Mouse (Mus musculus) embryo, embryonic 10 days (tissue): Measurements from ENCODE around the gene Prkce.

ENCODE experiments used
- DNase-seq: peaks from one replicate; pipeline ENCODE4 v3.0.0-alpha.2; 2015; ENCODE audit warnings: low spot score

Prkce gene

DNA sequence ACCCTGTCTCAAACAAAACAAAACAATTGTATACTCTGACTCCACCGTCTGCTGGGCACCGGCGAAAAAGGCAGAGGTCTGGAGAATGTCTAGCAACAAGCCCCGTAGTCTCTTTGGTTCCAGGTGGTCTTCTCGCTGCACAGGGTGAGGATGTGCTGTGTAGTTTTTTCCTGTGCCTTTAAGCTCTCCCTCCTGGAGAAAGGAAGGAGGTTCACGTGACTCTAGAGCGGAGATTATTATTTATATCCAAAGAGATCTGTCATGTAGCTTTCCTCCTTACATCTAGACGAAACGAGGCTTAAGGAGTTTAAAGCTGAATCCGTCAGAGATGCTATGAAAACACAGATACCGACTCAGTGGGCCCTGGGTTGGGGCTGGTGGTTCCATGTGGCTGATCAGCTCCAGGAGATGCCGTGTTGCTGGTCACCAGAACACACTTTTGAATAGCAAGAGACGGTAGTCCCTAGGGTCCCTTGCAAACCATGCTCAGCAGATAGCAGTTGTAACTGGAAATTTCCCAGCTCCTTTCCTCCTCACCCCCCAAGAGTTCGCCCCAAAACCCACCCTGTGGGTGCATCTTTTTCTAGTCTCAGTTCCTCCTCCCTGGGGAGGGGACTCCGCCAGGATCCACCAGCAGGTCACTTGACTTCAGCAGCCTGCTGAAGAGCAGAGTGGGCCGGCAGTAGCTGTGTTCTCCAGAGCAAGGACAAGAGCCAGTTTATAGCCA lies 196.9 kb downstream of the Prkce start:
- DNase-seq: no peak

DNA sequence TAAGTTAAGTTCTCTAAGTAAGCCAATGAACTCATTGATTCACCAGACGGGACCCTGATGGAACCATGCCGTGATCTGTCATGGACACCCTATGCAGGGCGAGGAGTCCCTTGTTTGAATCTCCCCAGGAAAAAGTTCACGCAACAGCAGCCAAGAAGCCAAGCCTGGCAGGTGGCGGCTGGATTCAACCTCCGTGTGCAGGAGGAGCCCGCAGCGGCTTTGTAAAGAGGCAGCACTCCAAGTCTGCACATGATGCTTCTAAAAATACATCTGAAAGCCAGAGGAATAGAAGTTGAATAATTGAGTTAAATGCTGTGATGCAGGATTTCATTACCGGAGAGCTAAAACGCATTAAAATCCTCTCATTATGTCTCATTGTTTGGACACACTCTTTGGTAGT lies 199.3 kb downstream of the Prkce start:
- no peak for DNase-seq

DNA sequence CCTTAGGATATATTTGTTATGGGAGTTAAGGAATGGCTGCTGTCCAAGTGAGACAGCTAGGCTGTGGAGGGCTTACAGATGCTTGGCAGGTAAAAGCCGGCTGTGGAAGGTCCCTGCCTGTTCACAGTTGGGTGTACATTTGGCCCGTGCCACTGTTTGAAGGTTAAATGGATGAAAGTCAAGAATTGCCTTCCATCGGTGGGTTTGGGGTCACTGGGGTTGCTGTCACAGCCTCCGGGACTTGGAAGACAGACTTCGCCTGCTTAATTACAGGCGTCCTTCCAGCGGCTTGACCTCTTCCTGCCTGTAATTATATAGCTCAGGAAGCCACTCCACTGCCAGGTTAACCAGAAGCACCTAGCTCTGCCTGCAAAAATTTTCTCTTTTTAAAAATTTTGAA lies 200.1 kb downstream of the Prkce start:
- peak; percentile 57 for DNase-seq

DNA sequence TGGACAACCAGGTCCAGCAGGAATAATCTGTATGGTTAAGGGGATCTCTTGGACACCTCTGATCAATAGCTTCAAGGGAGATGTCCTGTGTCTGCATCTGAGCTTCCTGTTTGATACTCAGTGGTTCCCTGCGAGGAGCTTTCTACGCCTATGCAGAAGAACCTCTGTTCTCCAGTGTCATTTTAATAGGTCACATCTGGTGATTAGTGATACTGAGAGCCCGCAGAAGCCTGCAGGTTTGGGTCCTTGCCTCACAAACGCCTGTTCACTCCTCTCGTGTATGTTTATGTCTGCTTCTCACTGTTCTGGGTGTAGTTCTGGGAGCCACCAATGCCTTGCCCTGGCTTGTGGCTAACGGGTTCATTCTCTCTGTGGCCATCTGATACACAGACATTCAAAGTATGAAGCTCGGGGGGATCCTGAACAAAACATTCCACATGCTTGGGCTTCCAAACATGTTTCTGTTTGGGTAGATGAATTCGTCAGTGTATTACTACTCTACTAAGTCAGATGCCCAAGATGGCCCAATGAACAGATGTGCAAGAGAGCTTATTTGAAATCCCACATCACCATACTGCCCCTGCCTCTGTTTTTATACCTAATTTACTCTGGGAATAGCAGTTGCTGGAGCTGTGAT lies 202.6 kb downstream of the Prkce start:
- DNase-seq: no peak

DNA sequence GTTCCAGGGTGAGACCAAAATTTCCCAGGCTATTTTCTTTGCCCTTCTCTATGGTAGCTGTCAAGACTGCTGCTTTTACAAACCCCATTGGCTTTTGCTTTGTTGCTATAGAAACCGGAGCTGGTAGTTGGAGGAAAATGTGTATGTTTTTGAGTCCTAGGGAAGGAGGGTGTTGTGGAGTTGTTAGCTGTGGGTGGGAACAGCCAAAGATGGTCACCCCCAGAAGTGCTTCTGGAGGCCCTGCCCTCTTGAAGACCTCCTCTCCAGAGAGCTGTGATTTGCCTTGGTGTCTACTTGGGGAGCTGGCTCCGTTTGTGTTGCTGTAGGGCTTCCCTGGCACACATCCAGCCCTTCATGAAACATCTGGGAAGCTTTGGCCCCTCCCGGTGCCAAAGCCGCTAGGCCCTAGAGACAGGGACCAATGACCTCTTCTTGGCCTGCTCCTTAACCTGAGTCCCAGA lies 203.5 kb downstream of the Prkce start:
- DNase-seq: no peak

DNA sequence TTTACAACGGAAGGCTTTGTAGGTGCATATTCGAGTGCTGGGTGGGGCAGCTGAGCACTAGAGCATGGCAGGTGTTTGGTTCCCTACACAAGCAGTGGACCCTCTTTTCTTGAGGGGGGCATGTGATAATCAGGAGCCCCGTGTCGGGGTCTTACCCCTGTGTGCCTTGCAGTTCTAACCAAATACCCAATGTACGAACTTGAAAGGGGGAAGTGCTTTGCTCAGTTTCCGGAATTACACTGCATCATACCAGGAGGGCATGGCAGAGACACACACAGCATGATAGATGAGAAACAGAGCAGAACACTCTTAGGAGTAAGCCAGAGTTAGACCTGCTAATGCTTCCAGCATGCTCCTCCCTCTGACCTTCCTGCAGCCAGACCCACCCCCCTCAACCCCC lies 208.8 kb downstream of the Prkce start:
- DNase-seq: no peak

DNA sequence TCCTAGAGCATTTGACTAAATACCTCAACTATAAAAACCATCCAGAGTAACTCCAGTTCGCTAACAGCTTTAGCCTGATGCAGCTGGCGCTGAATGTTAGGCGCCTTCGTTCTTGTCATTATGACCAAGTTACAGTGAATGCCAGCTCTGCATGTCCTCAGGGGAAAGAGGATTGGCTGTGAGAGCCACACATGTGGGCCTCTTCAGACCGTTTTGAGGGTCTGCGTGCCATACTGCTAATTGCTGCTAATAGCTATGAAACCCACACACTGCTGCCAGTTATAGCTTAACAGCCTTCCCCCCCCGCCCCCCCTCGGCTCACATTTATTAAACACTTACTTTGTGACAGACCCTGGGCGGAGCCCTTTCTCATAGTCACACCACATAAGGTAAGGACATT lies 210.3 kb downstream of the Prkce start:
- no peak for DNase-seq

DNA sequence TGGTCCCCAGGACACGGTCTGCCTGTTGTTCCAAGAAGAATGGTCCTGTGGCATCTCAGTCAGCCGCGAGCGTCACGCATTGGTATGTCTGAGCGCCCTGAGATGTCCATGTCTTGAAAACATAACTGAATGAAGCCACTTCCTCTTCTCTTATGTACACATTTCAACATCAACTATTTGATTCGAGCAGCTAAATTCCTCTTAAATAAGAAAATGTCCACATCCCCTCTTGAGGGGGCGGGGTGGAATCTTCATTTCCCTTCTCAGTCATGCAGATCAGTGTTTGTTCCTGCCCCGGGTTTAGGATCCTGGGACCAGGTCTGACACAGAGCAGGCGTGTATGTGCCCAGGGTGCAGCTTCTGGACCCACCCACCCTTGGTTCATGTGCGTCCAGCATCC lies 211.0 kb downstream of the Prkce start:
- no peak for DNase-seq

DNA sequence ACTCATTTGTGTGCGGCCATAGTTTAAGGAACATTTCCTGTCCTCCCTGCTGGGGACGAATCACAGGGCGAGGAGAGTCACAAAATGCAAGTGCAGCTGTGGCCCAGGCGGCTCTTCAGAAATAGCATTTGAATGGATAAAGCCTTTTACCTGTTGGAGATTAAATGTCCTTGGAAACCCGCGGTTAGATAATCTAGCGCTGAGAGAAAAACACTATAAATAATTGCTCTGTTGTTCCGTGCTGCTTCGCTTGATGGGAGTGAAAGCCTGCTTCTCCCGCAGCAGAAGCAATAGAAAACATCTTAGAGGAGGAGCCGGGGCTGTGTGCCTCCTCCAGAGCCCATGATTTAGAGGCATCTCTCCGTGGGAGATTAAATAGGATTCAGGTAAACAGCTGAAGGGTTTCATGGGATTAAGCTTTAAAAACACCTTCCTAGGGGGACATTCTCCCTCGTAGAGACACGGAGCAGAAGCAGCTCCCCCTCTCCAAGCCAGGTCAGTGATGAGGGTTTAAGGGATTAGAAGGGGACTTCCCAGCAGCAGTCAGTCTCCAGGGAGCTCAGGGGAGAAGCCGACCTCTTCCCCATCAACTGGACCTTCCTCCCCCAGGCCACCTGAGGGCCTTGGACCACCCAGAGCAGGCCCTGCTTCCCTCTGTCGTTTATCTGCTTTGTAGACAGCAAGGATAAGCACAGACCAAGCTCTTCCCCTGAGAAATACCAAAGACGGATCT lies 212.0 kb downstream of the Prkce start:
- DNase-seq: no peak

DNA sequence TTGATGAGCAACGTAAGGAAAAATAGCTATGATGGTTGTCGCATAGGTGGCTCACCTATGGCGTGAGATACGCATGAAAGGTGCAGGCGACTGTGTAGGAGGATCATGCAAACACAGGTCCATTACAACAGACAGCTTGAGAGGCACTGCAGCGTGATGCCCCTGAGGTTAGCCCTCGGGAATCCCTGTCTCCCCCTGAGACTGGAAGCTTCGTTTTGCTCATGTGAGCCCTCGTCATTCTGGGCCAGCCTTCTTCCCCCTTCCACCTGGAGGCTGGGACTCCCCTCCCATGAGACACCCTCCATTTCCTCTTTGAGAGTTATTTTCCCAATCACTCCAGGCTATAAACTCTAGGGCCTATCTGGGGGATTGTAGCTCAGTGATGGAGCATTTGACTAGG lies 213.9 kb downstream of the Prkce start:
- DNase-seq: no peak

DNA sequence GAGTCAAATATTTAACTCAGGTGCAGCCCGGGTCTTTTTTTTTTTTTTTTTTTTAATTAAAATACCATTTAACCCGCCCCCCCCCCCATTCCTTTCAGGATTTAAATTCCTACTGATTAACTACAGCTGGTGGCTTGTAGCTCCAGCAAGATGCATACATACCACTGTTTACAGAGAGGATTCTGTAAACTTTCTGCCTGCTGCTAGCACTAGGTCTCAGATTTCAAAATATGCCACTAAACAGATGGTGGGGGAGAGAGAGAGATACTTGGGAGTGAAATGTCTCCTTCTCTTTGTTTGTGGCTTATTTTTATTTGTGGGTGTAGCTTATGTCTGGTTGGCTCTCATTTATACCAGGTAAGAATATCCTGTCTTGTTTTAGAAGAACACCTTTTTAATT lies 215.3 kb downstream of the Prkce start:
- no peak for DNase-seq

DNA sequence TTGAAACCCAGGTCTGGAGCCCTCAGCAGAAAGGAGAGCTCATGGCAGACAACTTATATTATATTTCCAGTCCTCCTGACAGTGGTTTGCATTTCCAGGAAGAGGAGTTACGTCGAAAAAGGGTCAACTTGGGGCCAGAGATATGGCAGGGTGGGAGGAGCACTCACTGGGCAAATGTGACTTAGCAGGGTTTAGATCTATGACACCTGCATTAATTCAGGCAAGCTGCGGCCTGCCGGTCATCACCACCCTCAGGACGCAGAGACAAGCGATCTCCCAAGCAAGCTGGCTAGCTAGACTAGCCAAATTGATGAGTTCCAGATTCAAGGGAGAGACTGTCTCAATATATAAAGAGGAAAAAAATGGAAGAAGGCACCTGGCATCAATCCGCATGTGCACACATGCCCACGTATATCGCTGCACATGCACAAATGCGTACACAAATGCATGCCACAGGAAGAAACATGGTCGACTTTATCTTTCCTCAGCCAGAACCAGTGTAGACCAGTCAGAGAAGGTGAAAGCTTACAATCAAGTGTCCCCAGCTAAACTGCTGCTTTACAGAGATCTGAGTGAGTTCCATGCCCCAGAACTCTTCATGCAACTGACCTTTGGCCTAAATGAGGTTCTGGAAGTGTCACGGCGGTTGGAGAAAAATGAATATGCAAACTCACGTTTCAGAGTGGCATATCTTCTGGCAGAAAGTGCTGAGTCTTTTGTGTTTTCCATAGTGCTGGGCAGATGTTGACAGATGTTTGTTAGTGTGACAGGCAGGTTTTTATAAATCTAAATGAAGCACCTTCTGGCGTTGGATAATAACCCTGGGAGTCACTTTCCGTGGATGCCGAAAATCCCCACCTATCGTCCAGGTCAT lies 216.4 kb downstream of the Prkce start:
- DNase-seq: no peak

DNA sequence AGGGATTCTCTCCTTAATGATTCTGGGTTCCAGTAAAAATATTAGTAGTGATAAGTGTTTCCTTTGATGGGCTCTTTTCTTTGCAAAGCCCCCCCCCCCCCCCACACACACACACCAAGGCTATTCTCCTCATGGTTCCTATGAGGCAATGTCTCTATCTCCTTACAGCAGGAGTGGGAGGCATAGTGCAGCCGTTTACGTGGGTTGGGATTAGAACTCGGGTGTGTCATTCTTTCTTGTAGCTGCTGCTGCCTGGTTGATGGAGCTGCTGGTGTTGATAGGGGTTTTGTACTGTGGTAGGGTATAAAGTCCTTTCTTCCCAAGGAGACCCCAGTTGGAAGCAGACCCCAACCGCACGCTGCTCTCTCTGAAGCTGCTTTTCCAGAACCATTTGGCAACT lies 224.9 kb downstream of the Prkce start:
- DNase-seq: no peak

DNA sequence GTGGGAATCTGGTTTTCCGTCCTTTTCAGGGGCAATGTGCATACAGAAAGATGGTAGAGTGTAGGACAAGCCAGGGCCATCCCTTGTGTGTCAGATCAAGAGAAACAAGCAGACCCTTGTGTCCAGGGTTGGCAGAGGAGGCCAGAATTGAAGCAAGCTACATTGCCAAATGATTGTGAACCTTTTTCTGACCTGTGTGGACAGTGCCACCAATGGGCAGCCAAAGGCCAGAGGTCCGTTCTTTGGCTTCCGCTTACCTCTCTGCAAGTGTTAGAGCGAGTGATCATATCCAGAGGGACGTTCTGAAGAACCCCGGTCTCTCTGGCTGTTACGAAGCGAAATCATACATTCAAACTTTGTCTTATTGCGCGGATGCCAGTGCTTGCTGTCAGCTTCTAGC lies 225.6 kb downstream of the Prkce start:
- no peak for DNase-seq

DNA sequence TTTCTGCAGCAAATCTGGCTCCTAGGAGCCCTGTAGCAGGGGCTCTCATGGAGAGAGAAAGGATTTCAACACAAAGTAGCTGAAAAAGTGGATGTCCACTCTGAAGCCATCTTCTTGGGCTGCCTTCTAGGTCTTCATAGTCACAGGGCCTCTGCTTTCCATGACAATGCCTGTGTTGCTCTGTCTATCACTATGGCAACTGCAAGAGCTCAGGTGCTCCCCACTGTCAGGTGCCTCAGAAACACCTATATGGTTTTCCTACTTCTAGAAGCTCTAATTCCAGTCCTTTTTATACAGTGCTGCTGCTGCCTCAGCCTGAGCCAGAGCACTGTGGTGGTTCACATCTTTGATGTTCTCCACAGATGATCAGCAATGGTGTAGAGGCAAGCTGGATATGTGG lies 229.5 kb downstream of the Prkce start:
- no peak for DNase-seq

DNA sequence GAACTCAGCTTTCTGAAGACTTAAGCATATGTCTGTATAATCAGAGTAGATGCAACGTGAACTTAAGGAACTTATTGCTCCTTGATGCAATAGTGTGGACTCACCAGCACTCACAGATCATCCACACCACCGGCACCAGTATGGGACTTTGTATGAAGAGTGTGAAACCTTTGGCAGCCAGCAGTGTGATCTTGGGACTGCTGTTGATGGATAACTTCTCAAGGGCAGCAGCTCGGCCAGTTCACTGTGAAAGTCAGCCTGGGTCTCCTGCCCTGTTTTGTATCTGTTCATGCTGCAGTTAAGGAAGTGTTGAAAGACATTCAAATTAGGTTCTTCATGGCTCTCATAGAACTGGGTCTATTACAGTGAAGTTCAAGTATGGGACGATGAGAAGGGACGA lies 230.1 kb downstream of the Prkce start:
- no peak for DNase-seq

DNA sequence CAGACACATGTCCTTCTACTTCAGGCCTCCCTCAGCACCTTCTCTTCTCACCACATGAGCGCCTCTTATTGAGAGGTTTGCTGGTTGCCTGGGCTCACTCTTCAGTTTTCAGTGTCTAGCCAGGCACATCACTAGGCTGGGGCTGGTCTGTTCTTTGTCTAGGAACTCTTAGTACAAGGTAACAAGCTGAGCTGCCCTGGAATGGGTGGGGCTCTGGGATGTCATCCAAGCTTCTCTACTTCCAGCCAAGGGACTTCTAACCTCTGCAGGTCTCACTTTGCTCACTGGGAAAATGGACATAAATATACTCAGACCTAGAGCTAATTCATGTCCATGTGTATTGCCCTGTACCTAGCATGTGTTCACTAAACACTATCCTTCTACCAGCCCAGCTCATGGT lies 230.6 kb downstream of the Prkce start:
- no peak for DNase-seq

DNA sequence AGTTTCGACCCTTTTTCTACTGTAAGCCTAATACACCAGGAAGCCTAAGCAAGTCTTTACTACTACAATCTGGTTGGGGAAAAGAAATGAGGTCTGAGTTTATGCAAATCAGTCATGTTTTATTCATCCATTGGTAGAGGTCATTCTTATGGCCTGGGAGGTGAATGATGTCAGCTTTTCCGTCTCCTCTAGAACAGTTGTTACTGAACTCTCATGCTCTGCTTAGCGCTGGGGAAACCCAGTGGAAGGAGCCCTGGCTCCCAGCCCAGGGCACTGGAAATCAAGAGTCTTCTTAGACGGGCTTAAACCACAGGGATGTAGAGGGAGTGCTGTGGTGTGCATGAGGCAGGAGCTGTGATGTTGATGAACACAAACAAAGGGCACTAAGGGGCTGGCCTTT lies 232.4 kb downstream of the Prkce start:
- no peak for DNase-seq

DNA sequence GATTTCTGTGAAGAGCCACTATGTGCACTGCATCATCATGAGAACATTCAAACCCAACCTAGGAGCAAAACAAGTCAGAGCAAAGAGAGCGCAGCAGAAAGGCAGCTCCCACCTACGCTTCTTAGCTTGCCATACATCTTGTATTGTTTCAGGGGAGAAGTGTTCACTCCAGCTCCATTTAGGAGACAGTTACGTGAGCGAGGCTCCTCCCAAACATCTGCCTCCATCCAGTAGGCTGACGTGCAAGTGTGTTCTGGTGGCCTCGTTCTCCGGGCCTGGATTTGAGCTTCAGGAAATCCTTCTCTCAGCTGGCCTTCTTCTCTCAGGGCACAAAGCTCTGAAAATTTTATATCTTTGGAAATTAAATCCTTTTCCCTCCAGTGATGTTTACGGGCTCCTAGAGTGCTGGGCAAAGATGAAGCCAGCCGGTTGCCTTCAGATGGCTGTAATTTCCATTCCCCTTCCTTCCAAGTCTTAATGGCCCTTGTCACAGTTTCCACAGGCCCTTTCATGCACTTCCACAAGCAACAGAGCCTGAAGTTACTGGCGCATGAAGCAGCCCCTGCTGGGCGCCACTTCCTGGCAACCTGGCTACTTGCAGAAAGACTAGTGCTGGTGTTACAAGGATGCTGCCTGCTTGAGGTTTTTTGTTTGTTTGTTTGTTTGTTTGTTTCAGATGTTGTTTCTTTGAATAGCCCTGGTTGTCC lies 237.4 kb downstream of the Prkce start:
- DNase-seq: peak; percentile 33

DNA sequence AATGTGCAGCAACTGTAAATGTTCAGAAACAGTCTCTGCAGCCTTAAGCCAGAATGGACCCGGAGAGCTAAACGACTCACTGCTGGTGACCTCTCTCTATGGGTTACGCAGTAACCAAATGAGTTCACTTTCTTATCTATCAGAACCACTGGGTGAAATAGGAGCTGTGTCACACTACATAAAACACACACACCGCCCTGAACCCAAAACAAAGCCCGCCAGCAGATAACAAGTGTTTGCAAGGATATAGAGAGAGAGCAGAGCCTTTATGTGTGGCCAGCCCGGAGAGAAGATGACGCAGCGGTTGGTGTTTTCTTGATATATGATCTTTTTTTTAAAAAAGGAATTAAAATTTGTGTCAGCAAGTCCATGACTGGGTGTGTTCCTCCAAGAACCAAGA lies 238.1 kb downstream of the Prkce start:
- no peak for DNase-seq

DNA sequence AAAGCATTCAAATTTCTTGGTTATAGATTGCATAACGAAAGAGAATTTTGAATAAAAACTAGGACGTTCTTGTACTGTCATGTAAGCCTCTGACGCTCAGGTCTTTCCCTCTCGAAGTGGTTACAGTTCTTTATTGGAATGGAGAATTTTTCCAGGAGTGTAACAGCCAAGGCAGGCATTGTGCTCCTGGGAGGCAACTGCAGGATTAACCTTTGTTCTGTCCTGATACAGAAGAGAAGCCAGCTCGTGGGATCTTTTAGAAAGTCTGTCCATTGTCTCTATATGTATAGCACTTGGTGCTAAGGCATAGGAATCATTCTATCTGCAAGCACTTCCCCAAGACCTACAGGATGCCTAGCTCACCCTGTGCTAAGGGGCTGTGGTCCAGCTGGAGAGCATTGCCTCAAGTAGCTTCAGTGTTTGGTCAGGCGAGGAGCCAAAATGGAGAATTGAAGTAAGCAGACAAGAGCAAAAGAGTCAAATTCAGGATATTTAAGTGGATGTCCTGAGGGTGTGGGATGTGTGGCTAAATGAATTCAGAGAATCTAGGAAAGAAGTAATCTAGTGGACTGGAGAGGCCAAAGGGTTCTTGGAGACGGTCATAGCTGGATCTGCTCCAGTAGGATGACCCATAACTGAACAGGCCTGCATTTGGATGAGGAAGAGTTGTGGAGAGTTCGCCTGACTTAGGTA lies 240.5 kb downstream of the Prkce start:
- no peak for DNase-seq
